Mouse (Mus musculus) embryonic facial prominence, embryonic 15.5 days (tissue): ENCODE measurements around the gene Pawr. TPM values are rescaled to one million over a fixed set of nuclear protein-coding genes. Genes with fewer than 3 reads are reported as not detected.

Experiments
- ATAC-seq: fragments of 200-750 bp; cut with Nextera tagmentation; 2 replicates; pipeline ENCODE4 v1.8.0; 2017; ENCODE audit warnings: low read depth, moderate TSS enrichment; ENCODE audit not compliant: insufficient number of reproducible peaks, low FRiP score, low TSS enrichment
- H3K27ac ChIP-seq: fragments of 300-500 bp; sonication (generic); replicated peaks from 2 replicates; pipeline ENCODE4 v1.5.1; 2015; ENCODE audit warnings: mild to moderate bottlenecking, inconsistent platforms
- H3K27me3 ChIP-seq: fragments of 300-500 bp; sonication (generic); 2 replicates; pipeline ENCODE4 v1.6.1; 2015; ENCODE audit warnings: inconsistent platforms
- H3K36me3 ChIP-seq: fragments of 300-500 bp; sonication (generic); 2 replicates; pipeline ENCODE4 v1.6.1; 2015; ENCODE audit warnings: mild to moderate bottlenecking, inconsistent platforms
- H3K4me1 ChIP-seq: fragments of 300-500 bp; sonication (generic); 2 replicates; pipeline ENCODE4 v1.6.1; 2015; ENCODE audit warnings: inconsistent platforms
- H3K4me2 ChIP-seq: fragments of 300-500 bp; sonication (generic); replicated peaks from 2 replicates; pipeline ENCODE4 v1.6.1; 2015; ENCODE audit warnings: mild to moderate bottlenecking, inconsistent platforms
- H3K4me3 ChIP-seq: fragments of 300-500 bp; sonication (generic); replicated peaks from 2 replicates; pipeline ENCODE4 v1.5.1; 2015; ENCODE audit warnings: mild to moderate bottlenecking, inconsistent platforms
- H3K9ac ChIP-seq: fragments of 300-500 bp; sonication (generic); 2 replicates; pipeline ENCODE4 v1.6.1; 2015; ENCODE audit warnings: inconsistent platforms
- H3K9me3 ChIP-seq: fragments of 300-500 bp; sonication (generic); replicated peaks from 2 replicates; pipeline ENCODE4 v1.6.1; 2016; ENCODE audit warnings: inconsistent platforms
- WGBS: fragments of 180-500 bp; shearing (Covaris S2); methylation state at CpG from one replicate; pipeline ENCODE4 v1.1.7; 2015; 5-methylcytosine and 5-hydroxymethylcytosine counted together
- polyA plus RNA-seq: library from polyadenylated mRNA; unstranded; fragments of >200 nt; fragmentation: Nextera tagmentation; extraction: Ambion mirVana; gene quantifications from 2 replicates; pipeline ENCODE4 v1.2.1, GENCODE M21; 2015

The Pawr gene
- polyA plus RNA-seq, 1 experiment from 2014 or later: 9.7 TPM

DNA sequence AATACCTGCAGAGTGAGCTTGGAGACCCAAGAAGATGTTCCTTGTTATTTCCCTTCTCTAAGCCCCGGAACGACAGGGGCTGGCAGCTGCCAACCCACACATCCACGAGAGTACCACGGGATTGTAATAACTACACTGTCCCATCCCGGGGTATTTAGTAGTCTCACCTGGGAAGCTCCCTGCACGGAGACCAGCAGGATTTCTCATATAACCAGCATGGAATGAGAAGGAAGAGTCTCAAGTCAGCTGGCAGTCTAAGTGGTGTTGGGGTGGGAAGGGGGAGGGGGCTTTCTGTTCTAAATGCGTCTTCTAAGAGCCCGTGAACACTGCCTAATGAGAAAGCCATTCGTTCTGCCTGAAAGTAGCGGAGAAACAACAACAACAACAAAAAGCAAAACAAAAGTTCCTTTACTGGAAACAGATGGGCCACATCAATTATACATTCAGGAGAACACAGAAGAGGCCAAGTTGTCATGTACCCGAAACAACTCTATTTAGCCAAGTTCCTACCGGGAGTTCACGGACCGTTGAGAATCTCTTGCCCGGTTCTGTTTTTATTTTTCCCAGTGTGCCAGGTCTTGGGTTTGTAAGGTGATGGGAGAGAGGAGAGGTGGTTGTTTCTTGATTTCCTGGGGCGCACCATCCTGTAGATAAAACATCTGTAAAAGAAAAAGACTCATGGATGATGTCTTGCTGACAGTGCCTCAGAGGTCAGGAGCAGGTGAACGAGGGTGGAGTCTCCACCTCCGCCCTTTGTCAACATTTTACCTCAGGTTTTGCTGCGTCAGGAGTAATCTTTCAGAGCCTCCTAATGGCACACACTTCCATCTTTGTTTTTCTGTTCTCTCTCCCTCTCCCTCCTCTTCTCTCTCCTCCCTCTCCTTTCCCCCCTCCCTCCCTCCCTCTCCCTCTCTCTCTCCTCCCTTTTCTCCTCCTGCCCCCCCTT is 112.3 kb downstream of the Pawr start:
- Histone ChIP-seq H3K9ac (no peak overlapping the region), H3K4me2 (peak overlapping the region; percentile 24), H3K9me3 (no peaks in the 10 kb centered on the region), H3K27me3 (no peaks in the 10 kb centered on the region), H3K4me3 (no peak overlapping the region), H3K4me1 (peaks cover 19% of the 10 kb centered on the region), H3K27ac (0 out of 2 replicates have a peak overlapping the region, but pooled peaks have one; percentile 39), H3K36me3 (no peaks in the 10 kb centered on the region)
- no peak for ATAC-seq
- 40% methylated on average over 19 of the region's 19 CpGs for WGBS

DNA sequence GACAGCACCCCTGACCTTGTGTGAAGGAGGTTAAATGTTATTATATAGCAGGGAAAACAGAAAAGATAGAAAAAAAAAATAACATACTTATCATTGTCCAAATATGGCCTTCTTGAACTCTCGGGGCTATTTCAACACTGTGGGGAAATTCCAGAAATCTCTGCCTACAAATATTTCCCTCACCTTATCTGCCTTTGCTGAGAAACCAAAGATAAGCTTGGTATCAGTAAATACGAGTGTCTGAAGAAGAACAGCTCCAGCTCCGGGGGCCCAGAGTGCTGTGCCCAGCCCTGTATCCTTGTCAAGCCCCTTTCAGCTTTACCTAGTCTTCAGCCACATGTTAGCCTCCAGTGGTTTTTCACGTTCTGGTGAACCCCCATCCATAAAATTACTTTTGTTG is 113.2 kb downstream of the Pawr start:
- Histone ChIP-seq H3K27me3 (no peaks in the 10 kb centered on the region), H3K4me1 (peaks cover 19% of the 10 kb centered on the region), H3K36me3 (no peaks in the 10 kb centered on the region), H3K9me3 (no peaks in the 10 kb centered on the region), H3K4me2 (no peak overlapping the region), H3K9ac (no peak overlapping the region), H3K4me3 (no peak overlapping the region), H3K27ac (no peak overlapping the region)
- no peak for ATAC-seq
- 54% methylated on average over 4 of the region's 4 CpGs for WGBS

DNA sequence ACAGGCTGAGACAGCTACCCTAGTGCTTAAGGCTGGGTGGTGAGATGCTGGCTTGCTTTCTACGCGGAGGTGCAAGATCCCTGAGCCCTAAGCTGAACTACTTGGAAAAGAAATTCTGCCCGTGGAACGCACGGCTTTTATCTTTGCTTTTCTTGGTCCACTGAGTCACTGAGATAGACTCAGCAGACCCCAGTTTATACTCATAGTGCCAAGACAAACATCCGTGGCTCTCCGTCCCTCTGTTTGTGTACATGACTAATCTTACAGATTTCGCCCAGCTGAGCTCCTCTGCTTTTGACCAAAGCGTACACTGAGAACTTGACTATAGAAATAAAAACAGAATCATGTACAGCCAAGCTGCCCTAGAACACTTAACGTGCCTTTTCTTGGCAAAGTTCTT is 113.7 kb downstream of the Pawr start:
- ATAC-seq: 0 out of 2 replicates have a peak, but pooled peaks have one; percentile 8
- 61% methylated on average over 10 of the region's 10 CpGs for WGBS

DNA sequence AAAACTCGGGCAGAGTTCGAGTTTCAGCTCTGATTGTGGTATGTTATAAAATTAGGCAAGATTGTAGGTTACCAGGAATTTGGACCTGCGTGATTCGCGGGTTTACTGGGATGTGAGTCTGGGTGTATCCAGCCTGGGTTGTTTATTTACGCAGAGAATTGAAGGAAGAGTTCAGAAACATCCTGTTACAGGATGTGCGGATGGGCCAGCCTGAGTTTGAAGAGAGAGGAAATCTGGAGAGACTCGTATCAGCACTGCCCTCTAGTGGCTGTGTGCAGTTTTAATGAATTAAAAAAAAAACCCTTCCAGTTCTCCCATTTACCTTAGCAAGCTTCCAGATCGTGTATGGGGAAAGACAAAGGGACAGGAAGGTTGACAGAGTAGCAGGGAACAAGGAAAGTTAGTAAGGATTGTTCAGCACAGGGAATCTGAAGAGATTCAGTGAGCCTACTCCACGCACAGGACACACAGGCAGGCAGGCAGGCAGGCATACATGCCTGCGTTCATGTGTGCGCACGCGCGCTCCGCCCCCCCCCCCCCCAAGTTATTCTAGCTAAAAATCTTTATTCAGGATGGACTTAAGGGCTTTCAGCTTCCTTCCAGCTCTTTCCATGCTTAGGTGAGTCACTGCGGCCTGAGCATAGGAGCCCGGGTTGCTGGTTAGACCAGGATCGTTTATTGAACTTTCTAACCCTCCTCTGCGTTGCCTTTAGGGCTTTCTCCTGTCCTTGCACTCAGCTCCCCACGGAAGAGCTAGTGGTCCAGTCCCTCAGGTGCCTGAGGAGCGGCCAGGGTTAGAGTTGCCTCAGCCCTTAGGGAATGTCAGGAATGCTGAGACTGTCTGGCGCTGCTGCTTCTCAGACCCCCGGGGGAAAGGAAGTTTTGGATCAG is 114.4 kb downstream of the Pawr start:
- 4% methylated on average over 24 of the region's 24 CpGs for WGBS
- Histone ChIP-seq H3K36me3 (no peaks in the 10 kb centered on the region), H3K4me3 (peak overlapping the region; percentile 42), H3K9ac (no peak overlapping the region), H3K4me2 (peak overlapping the region; percentile 60), H3K9me3 (no peaks in the 10 kb centered on the region), H3K27me3 (no peaks in the 10 kb centered on the region), H3K27ac (peak overlapping the region; percentile 25; the same call in 1 of the 2 replicates), H3K4me1 (peaks cover 19% of the 10 kb centered on the region)
- peak; percentile 55; the same call in 1 of the 2 replicates for ATAC-seq

More for the DNA sequence above, 113.7 kb downstream of the Pawr start:
- Histone ChIP-seq H3K4me3 (peak overlapping the region; percentile 42), H3K9ac (no peak overlapping the region), H3K4me2 (peak overlapping the region; percentile 60), H3K4me1 (peaks cover 19% of the 10 kb centered on the region), H3K36me3 (no peaks in the 10 kb centered on the region), H3K9me3 (no peaks in the 10 kb centered on the region), H3K27ac (0 out of 2 replicates have a peak overlapping the region, but pooled peaks have one; percentile 25), H3K27me3 (no peaks in the 10 kb centered on the region)

DNA sequence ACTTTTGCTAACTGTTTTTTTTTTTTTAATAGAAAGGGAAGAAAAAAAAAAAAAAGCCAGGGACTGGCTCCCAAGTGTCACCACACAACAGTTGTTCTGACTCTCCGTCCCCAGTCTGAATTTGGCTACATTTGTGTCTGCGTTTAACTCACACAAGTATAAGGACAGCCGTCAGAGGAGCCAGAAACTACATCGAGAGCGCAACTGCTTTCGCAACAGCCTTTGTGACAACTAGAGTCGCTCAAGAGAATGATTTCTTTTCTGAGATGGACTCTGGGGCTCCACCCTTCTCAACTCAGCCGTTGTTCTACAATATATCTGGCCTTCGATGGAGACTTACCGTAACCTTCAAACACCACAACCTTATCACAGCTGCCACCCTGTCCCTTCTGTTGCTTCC is 115.3 kb downstream of the Pawr start:
- no peak for ATAC-seq
- 78% methylated on average over 10 of the region's 10 CpGs for WGBS
- no peaks in the 10 kb centered on the region for H3K9me3 ChIP-seq
- no peak overlapping the region for H3K27ac ChIP-seq
- H3K36me3 ChIP-seq: no peaks in the 10 kb centered on the region
- H3K4me2 ChIP-seq: no peak overlapping the region; the same call in 1 of the 2 replicates
- no peak overlapping the region for H3K4me3 ChIP-seq
- H3K27me3 ChIP-seq: no peaks in the 10 kb centered on the region
- H3K9ac ChIP-seq: no peak overlapping the region
- peaks cover 19% of the 10 kb centered on the region for H3K4me1 ChIP-seq

DNA sequence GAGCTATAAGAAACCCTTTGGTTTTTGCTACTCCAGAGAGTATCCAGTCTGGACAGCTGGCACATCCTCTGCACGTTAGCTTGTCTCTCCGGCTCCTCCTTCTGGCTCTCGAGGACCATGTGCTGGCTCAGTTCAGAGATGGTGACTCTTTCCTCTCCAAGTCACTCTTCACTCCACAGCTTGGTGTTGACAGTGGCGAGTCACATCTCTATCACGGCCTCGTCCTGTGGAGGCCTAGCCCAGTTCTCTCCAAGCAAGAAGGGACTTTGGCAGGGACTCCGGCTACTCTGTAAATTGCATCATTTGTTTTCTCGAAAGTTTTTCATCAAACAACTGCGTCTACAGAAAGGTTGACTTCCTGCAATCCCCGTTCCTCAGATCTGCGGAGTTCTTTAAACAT is 116.5 kb downstream of the Pawr start:
- Histone ChIP-seq H3K4me2 (no peak overlapping the region), H3K27me3 (no peaks in the 10 kb centered on the region), H3K9ac (no peak overlapping the region), H3K4me3 (no peak overlapping the region), H3K9me3 (no peaks in the 10 kb centered on the region), H3K36me3 (no peaks in the 10 kb centered on the region), H3K27ac (no peak overlapping the region), H3K4me1 (peaks cover 19% of the 10 kb centered on the region)
- ATAC-seq: no peak
- 78% methylated on average over 11 of the region's 11 CpGs for WGBS

DNA sequence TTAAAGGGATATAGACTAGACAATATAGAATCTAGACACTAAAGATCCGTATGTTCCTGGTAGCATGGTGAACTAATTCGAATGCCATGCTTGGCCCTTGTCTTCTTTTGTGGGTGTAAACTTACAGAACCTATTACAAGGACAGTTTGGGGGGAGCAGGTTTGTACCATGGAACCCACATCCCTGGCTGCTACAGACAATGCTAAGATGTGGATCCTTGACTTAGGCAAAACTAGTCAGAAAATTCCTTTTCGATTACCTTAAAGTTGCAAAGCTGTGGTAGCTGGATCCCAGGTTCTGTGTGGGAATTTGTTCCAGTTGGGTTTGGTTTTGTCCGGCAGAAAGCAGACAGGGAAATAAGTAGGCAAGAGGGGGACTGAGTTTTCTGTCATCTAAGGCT is 118.5 kb downstream of the Pawr start:
- Histone ChIP-seq H3K4me3 (no peak overlapping the region), H3K9me3 (no peaks in the 10 kb centered on the region), H3K4me1 (peaks cover 12% of the 10 kb centered on the region), H3K36me3 (no peaks in the 10 kb centered on the region), H3K27ac (no peak overlapping the region), H3K4me2 (no peak overlapping the region), H3K27me3 (no peaks in the 10 kb centered on the region), H3K9ac (no peak overlapping the region)
- ATAC-seq: no peak
- WGBS: 80% methylated on average over 4 of the region's 4 CpGs

DNA sequence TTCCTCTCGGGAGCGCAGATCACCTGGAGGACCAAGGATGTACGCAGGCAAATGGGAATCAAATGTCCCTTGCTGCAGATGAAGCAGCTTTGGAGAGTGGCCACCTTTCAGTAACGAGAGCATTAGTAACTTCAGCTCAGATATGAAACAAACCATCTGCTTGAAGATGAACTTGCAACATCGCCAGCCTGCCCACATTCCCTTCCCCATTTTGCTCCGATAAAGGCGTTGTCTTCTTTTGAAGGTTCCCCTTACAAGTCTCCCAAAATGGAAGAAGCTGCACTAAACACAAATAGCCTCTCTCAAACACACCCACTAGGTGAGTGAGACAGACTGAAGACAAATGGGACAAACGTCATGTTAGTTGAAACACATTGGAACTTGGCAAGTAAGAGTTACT is 119.6 kb downstream of the Pawr start:
- Histone ChIP-seq H3K9ac (no peak overlapping the region), H3K9me3 (no peaks in the 10 kb centered on the region), H3K4me3 (no peak overlapping the region), H3K4me2 (no peak overlapping the region), H3K27ac (no peak overlapping the region), H3K36me3 (no peaks in the 10 kb centered on the region), H3K4me1 (peaks cover 3% of the 10 kb centered on the region), H3K27me3 (no peaks in the 10 kb centered on the region)
- ATAC-seq: no peak
- WGBS: 85% methylated on average over 8 of the region's 8 CpGs

DNA sequence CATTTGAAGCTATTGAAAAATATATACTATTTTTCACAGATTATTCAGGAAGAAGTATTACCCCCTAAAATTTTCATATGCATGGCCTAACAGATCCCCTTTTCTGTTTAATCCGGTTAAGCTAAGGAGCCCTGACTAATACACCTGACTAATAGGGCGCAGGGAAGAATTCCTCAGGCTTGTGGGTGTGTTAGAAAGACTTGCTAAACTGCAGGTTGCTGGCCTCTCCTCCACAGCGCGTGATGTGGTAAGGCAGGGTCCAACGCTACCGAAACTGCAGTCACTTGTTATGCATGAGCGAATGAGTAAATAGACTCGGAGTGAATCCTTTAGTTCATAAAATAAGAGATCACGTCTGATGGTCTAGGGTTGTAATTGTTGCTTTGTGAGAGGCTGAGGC is 120.5 kb downstream of the Pawr start:
- Histone ChIP-seq H3K36me3 (no peaks in the 10 kb centered on the region), H3K27ac (no peak overlapping the region), H3K27me3 (no peaks in the 10 kb centered on the region), H3K4me3 (no peak overlapping the region), H3K9ac (no peak overlapping the region), H3K9me3 (no peaks in the 10 kb centered on the region), H3K4me2 (no peak overlapping the region), H3K4me1 (no peaks in the 10 kb centered on the region)
- 91% methylated on average over 9 of the region's 9 CpGs for WGBS
- ATAC-seq: no peak

DNA sequence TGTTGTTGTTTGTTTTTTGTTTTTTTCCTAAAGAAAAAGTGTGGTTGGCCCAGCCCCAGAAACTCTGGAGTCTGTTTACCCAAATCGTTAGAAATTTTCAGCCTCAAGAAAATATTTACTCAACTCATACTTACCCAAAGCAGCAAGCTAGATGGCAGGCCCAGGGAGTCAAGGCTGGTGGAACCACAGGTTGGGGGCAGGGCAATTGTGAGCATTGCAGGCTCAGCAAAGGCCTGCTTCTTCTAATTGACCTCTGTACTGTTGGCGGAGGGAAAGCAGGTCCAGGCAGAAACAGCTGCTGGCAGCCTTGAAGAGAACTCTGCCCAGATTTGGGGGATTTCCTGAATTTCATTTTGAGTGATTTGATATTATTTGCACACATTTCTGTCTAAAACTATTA is 121.6 kb downstream of the Pawr start:
- Histone ChIP-seq H3K27me3 (no peaks in the 10 kb centered on the region), H3K4me2 (no peak overlapping the region), H3K4me1 (no peaks in the 10 kb centered on the region), H3K36me3 (no peaks in the 10 kb centered on the region), H3K9me3 (no peaks in the 10 kb centered on the region), H3K4me3 (no peak overlapping the region), H3K9ac (no peak overlapping the region), H3K27ac (no peak overlapping the region)
- no peak for ATAC-seq
- 24% methylated on average over 2 of the region's 2 CpGs for WGBS

DNA sequence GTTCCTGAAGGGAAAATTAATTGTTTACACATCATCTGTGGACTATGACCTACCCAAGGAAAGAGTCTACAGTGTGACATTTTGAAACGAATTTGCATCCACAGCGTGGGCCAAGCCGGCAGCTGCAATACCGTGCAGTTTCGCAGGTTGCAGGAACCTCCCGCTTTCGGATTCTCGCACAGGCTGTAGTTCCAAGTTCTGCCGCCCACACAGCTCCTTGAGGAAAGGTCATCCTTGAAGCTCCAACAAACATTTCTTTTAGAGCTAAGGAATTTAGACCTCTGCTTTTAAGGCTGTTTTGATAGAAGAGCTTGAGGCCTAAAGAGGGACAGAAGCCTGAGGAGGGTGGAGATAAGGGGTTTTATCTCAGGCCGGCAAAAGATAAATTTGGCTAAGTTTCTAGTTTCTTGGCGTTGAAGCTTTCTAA is 122.8 kb downstream of the Pawr start:
- Histone ChIP-seq H3K4me1 (no peaks in the 10 kb centered on the region), H3K27ac (no peak overlapping the region), H3K4me2 (no peak overlapping the region), H3K9me3 (no peaks in the 10 kb centered on the region), H3K9ac (no peak overlapping the region), H3K36me3 (no peaks in the 10 kb centered on the region), H3K27me3 (no peaks in the 10 kb centered on the region), H3K4me3 (no peak overlapping the region)
- 85% methylated on average over 11 of the region's 11 CpGs for WGBS
- ATAC-seq: no peak
